Mouse (Mus musculus) layer of hippocampus, adult 11-12 months (tissue): ENCODE measurements around the gene Vat1.
A peak's percentile ranks its signal among the peaks of the same experiment; 100 is the strongest.
"Not testable (repeated sequence)": the region's sequence is repeated elsewhere in the genome, so short reads cannot be mapped to it uniquely, and the experiment has no call there.

Experiments used
- DNase-seq: peaks from one replicate; pipeline ENCODE4 v3.0.0; 2022; ENCODE audit warnings: low spot score

Vat1 gene

GRCm38 (mm10) chr11:101441450-101442126 lies 24.4 kb downstream of the Vat1 start:
- not testable (repeated sequence) for DNase-seq

GRCm38 (mm10) chr11:101438006-101438405 lies 28.0 kb downstream of the Vat1 start:
- DNase-seq, result not testable (repeated sequence)

GRCm38 (mm10) chr11:101436916-101437315 lies 29.1 kb downstream of the Vat1 start:
- no peak for DNase-seq

GRCm38 (mm10) chr11:101435831-101436230 lies 30.2 kb downstream of the Vat1 start:
- no peak for DNase-seq

- no peak for DNase-seq
Measured at GRCm38 (mm10) chr11:101433396-101433795, 32.6 kb downstream of the Vat1 start.

GRCm38 (mm10) chr11:101431327-101431726 lies 34.7 kb downstream of the Vat1 start:
- no peak for DNase-seq

- DNase-seq, result no peak
Measured at GRCm38 (mm10) chr11:101426165-101426564, 39.9 kb downstream of the Vat1 start.

- peak; percentile 98 for DNase-seq
Measured at GRCm38 (mm10) chr11:101424925-101425813, 40.9 kb downstream of the Vat1 start, which contains the start of the genes Rundc1 and Ptges3l. Rundc1 (plus strand) TSS chr11:101425085. Ptges3l (minus strand) TSS chr11:101425333.

GRCm38 (mm10) chr11:101424105-101424851 lies 41.8 kb downstream of the Vat1 start, which contains the start of gene Gm27029:
Gm27029 (minus strand) TSS chr11:101424796.
- DNase-seq, result no peak

GRCm38 (mm10) chr11:101420148-101420547 lies 45.9 kb downstream of the Vat1 start:
- no peak for DNase-seq

- no peak for DNase-seq
Measured at GRCm38 (mm10) chr11:101419610-101420009, 46.4 kb downstream of the Vat1 start.

- DNase-seq, result no peak
Measured at GRCm38 (mm10) chr11:101418991-101419390, 47.0 kb downstream of the Vat1 start.

- DNase-seq, result peak; percentile 87
Measured at GRCm38 (mm10) chr11:101417101-101417855, 48.8 kb downstream of the Vat1 start, which contains the start of gene Aarsd1. Aarsd1 (minus strand) TSS chr11:101417615.

- no peak for DNase-seq
Measured at GRCm38 (mm10) chr11:101416433-101417100, 49.5 kb downstream of the Vat1 start.

GRCm38 (mm10) chr11:101415306-101415705 lies 50.7 kb downstream of the Vat1 start:
- no peak for DNase-seq
